Mouse (Mus musculus) gastrocnemius, adult 2 months (tissue): ENCODE results near the gene Krt17. TPM values are rescaled to one million over a fixed set of nuclear protein-coding genes. Genes with fewer than 3 reads are reported as not detected.

Source experiments
- DNase-seq: peaks from one replicate; pipeline ENCODE4 v3.0.0; 2022
- H3K27ac ChIP-seq: fragments of 200-600 bp; 2 replicates; pipeline ENCODE4 v1.8.1; 2022; ENCODE audit warnings: mild to moderate bottlenecking
- H3K4me3 ChIP-seq: fragments of 200-600 bp; 2 replicates; pipeline ENCODE4 v1.8.1; 2022; ENCODE audit warnings: mild to moderate bottlenecking, moderate library complexity
- CTCF ChIP-seq: fragments of 200-600 bp; IDR thresholded peaks from 2 replicates; pipeline ENCODE4 v1.8.1; 2022; ENCODE audit warnings: antibody characterized with exemption, mild to moderate bottlenecking, moderate library complexity
- intact Hi-C: fragments of 180-260 bp; cut with DNase I; formaldehyde crosslinking; loops from one replicate; pipeline ENCODE4 v1.15.1; 2025
- total RNA-seq, 2 experiments: library from RNA; stranded (reverse); gene quantifications; 2 replicates each; pipeline ENCODE4 v1.2.3; 2021

Krt17 gene
- total RNA-seq, 2 experiments from 2014 or later: not detected

GRCm38 (mm10) chr11:100282549-100282948 lies 21.7 kb upstream of the Krt17 start:
- intact Hi-C loops: loop anchor here (2.0 to 5.0 kb wide), 2 partner anchors 115 to 818 kb away; no protein-coding TSS in a partner anchor
- DNase-seq: peak; percentile 88
- Histone ChIP-seq H3K4me3 (no peak overlapping the region), H3K27ac (no peak overlapping the region)
- peak; percentile 85 for TF ChIP-seq CTCF

DNA sequence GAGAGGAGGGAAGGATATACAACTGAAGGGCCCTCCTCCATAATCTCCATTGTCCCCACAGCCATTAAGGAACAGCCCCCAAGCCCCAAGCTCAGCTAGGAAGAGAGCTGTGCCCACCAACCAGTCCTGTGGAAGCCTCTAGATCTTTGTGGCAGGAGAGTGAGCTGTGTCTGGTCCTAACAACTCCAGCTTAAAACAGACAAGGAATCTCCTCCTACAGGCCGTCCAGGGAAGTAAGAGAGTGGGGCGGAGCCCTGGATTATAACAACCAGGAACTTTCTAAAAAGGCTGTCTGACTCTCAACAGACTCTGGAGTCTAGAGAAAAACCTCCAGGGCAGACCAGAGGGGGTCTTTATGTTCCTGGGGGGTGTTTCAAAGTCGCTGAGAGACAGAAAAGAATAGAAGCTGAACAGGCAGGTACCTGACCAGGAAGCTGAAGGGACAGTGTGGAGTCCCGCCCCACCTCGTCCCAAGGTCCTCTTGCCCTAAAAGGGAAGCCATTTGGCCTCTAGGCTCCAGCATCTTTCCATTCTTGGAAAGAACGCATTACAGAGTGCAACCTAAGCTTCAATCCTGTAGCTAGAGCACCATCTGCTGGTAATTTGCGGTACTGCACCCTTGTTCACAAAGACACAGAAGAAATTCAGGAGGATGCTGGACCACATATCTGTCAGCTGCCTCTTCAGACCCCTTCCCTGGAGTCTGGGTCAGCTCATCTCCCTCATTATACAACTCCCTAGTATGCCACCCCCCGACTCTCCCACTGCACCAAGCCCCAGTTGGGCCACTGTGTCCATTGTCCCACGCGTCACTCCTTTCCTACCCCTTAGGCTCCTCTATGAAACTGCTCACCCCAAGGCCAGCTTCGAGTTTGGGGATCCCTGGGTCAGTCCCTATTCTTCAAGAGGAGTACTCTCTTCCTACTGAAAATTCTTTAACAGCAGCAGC lies 21.0 kb upstream of the Krt17 start:
- peak; percentile 80 for DNase-seq
- Histone ChIP-seq H3K4me3 (no peak overlapping the region), H3K27ac (no peak overlapping the region)
- intact Hi-C loops: loop anchor here (2.0 to 5.0 kb wide), 2 partner anchors 115 to 817 kb away; no protein-coding TSS in a partner anchor
- TF ChIP-seq CTCF: peak; percentile 89

DNA sequence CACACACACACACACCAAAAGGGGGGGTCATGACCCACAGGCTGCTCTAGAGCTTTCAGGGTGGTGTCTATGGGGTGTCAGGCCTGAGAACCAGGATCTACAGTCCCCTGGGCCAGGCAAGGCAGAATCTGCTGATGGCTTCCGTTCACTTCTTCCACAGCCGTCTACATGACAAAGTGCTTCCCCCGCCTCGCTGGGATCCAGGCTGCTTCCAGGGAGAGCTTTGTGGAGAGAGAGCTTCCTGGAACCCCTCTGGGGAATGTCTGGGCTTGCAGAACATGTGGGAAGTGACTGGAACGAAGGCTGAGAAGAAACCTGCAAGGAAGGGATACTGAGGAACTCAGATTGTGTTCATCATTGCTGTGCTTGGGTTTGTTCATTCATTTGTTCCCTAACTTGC lies 17.9 kb upstream of the Krt17 start:
- no peak for DNase-seq
- intact Hi-C loops: no loop called here
- TF ChIP-seq CTCF: no peak
- H3K27ac ChIP-seq: no peak overlapping the region
- no peak overlapping the region for H3K4me3 ChIP-seq

- TF ChIP-seq CTCF: no peak
- intact Hi-C loops: no loop called here
- DNase-seq: no peak
- no peak overlapping the region for H3K27ac ChIP-seq
- no peak overlapping the region for H3K4me3 ChIP-seq
These were observed 17.1 kb upstream of the Krt17 start for GRCm38 (mm10) chr11:100277726-100278480.

DNA sequence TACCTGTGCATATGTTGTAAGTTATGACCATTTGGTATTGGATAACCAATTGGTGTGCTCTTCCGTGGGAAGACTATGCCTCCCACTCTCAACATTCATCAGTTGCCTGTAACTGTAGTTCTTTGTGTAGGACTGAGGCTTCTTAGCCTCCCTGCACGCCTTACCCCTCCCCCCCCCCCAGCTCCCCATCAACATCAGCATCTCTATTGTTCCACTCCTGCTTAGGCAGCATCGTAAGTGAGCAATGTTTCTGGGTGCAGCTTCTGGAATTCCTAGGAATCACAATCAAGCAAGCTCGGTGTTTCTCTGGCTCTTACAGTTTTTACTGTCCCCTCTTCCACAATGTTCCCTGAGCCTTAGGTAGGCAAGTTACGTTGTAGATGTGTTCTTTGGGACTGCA lies 14.6 kb upstream of the Krt17 start:
- Histone ChIP-seq H3K27ac (no peak overlapping the region), H3K4me3 (no peak overlapping the region)
- no peak for DNase-seq
- no peak for TF ChIP-seq CTCF
- intact Hi-C loops: no loop called here

- intact Hi-C loops: no loop called here
- H3K27ac ChIP-seq: no peak overlapping the region
- DNase-seq: no peak
- H3K4me3 ChIP-seq: no peak overlapping the region
- no peak for TF ChIP-seq CTCF
These were observed 13.9 kb upstream of the Krt17 start for GRCm38 (mm10) chr11:100274719-100275118.

DNA sequence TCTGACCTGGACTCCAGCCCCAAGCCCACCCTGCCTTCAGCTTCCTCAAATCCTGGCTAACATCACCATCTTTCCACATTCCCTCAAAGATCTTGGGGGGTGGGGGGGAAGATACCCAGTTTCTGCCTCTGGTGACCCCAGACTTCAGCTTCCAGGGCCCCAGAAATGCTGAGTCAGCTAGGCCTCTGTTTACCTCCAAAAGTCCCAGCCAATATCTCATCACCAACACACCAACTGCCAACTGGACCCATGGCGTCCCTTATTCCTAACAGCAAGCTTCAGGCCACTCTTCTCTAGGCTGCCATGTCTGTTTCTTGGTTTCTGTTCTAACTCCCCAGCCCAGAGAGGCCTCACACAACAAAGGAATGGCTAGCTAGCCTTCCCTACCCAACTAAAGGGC lies 11.0 kb upstream of the Krt17 start:
- no peak for TF ChIP-seq CTCF
- DNase-seq: no peak
- Histone ChIP-seq H3K4me3 (no peak overlapping the region), H3K27ac (no peak overlapping the region)
- intact Hi-C loops: no loop called here

DNA sequence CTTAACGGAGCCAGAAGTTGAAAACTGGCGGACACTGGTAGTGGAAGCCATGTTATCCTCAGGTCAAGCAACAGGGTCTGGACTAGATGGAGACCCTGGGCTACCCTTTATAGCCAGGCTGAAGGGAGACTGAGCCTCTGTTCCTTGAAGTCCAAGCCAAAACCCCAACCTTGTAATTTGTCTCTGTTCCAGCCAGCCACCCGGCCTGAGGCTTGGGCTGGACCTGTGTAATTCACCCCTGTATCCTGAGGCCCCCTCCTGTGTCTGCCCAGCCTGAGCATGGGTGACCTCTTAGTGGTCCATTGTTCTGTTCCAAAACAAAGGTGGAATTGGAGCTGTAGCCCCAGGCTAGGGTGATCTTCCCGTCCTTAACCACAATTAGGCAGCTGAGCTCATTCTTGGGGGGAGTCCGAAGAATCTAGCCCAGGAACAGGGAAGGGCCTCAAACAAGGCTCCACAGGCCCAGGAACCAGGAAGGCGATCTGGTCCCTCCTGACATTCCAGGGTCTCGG lies 9.0 kb upstream of the Krt17 start, which contains the start of gene Krt42:
TSS of gene Krt42 (minus strand) at position 51 of the 512 bp plus-strand sequence.
- intact Hi-C loops: no loop called here
- no peak for DNase-seq
- TF ChIP-seq CTCF: no peak
- Histone ChIP-seq H3K27ac (no peak within 1 kb of the TSS), H3K4me3 (no peak within 1 kb of the TSS)

DNA sequence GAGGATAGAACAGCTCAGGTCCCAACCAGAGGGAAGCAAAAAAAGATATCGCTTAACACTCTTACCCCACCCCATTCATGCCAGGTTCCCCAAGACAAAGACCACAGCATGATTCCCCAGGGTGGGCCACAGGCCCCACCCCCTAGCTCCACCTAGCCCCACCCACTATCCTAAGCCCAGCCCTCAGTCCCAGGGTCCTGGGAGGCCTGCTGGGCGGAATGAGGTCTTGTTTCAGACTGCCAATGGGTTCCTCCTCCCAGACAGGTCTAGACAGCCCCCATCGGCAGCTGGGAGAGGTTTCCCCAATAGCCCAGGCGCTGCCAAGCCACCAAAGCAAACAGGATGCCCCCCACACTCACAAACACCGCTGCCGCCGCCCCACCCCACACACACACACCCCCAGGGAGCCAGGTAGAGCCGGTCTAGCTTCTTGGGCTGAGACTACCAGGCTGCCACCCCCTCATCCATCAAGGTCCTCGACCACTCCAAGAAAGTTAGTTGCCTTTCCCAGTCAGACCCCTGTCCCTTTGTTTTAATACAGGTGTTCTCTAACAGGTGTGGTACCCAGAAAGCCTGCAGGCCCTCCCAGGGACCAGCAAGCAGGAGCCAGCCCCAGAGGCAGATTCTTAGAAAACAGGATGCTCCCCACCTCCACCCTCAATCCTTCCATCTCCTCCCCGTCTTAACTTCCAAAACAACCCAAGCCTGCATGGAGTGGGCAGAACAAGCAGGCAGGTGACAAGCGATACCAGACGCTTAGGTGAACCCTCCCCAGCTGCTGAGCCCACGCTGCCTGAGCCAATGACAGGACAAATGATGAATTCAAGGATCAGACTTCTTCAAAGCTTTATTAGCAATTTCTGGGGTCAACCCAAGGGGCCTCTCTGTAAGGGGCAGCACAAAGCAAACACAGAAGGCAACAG lies 1.5 kb upstream of the Krt17 start:
- H3K27ac ChIP-seq: no peak overlapping the region
- intact Hi-C loops: no loop called here
- no peak for TF ChIP-seq CTCF

GRCm38 (mm10) chr11:100261235-100261605 lies 391 bp upstream of the Krt17 start:
- no peak for TF ChIP-seq CTCF
- intact Hi-C loops: no loop called here
- DNase-seq: no peak
- H3K4me3 ChIP-seq: no peak overlapping the region
- H3K27ac ChIP-seq: no peak overlapping the region

More for the DNA sequence above, 1.5 kb upstream of the Krt17 start:
- DNase-seq: no peak
- no peak overlapping the region for H3K4me3 ChIP-seq

GRCm38 (mm10) chr11:100259079-100259478 lies 1.8 kb downstream of the Krt17 start:
- H3K4me3 ChIP-seq: no peak overlapping the region
- TF ChIP-seq CTCF: no peak
- intact Hi-C loops: no loop called here
- no peak overlapping the region for H3K27ac ChIP-seq
- no peak for DNase-seq

DNA sequence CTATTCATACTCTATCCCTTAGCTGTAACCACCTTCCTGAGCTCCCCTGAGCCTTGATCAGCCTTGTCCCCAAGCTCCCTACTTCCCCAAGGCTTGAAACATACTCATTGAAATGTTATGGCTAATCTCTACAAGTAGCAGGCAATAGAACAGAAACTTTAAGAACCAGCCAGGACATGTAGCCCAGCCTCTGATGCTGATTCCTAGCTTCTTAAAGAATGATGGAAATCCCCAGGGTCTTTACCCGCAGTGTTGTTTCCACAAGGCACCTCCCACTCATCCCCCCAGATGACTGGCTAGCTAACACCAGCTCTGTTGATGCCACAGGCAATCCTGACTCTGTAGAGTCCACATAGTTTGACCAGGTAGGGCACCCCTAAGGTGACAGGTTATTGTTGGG lies 2.9 kb downstream of the Krt17 start:
- H3K4me3 ChIP-seq: no peak overlapping the region
- intact Hi-C loops: no loop called here
- no peak for DNase-seq
- no peak overlapping the region for H3K27ac ChIP-seq
- TF ChIP-seq CTCF: no peak
